In genomic region chr9:70109279-70109678, GRCm38 (mm10) we compare ENCODE assay signal across 9 mouse cellular contexts. TPM values are rescaled to one million over a fixed set of nuclear protein-coding genes. Genes with fewer than 3 reads are reported as not detected.
DNase-seq lines count a peak whose midpoint lies in the region; TF ChIP-seq lines count a peak whose summit lies in the region.
"Had no signal": no experiment of that assay in that cellular context is flagged by ENCODE, and none has a peak within 500 bp of the region (broad histone marks: within the 10 kb centered on the region; RNA-seq: fewer than 3 reads in every experiment).

No protein-coding gene starts in this region.

- peak; percentile 6 for TF ChIP-seq CTCF in C2C12 (IDR thresholded peaks at IDR 0.05; ENCODE audit: control insufficient read depth, insufficient read depth, insufficient read length)

- H3K36me3 ChIP-seq in C2C12 (ENCODE audit: control insufficient read depth, insufficient read depth) = no peaks in the 10 kb centered on the region
- H3K36me3 ChIP-seq: heart, embryonic 13.5 days had no signal

- H3K27me3 ChIP-seq in C2C12 (ENCODE audit: control insufficient read depth, insufficient read depth, insufficient read length) = no peaks in the 10 kb centered on the region

- no peaks in the 10 kb centered on the region for H3K79me2 ChIP-seq in C2C12 (ENCODE audit: control insufficient read depth, insufficient read depth)

- 12% methylated on average over 3 of the region's 3 CpGs for WGBS in large intestine, adult 2 months

- peak; percentile 77 to 94 for DNase-seq in adrenal gland, adult (ENCODE audit: inconsistent age in 2 of 2, low spot score in 1 of 2)
- peak; percentile 94 for DNase-seq in embryo, embryonic 10.5 days (ENCODE audit: low spot score)
- DNase-seq in heart, adult 18-20 months = peak; percentile 62 to 94
- DNase-seq in large intestine, adult 2 months (ENCODE audit: low read depth, low spot score) = peak; percentile 65
- peak; percentile 89 for DNase-seq in lung, postnatal 10 days
- peak; percentile 92 for DNase-seq in right cerebral cortex, adult 2 months (ENCODE audit: low spot score in 2 of 2)
- DNase-seq in urinary bladder, postnatal 14 days (ENCODE audit: low spot score) = peak; percentile 82

- no peaks in the 10 kb centered on the region for H3K79me3 ChIP-seq in C2C12 (ENCODE audit: low read depth)

- H3ac ChIP-seq in C2C12 (ENCODE audit: control insufficient read depth, insufficient read length, low read depth) = no peak overlapping the region

- no peak overlapping the region for H3K4me3 ChIP-seq in C2C12 (ENCODE audit: insufficient read depth, poor library complexity, severe bottlenecking)
- H3K4me3 ChIP-seq: heart, embryonic 13.5 days had no signal

TF ChIP-seq in C2C12, 6 proteins besides CTCF, POLR2A, EP300 and RAD21:
- TF ChIP-seq USF1 (IDR thresholded peaks at IDR 0.05; ENCODE audit: low read depth) = no peak
- no peak for TF ChIP-seq MYOG (IDR thresholded peaks at IDR 0.05; ENCODE audit: control insufficient read depth, extremely low read depth, insufficient read length)
- no peak for TF ChIP-seq MYOD1 (IDR thresholded peaks at IDR 0.05; ENCODE audit: control insufficient read depth, insufficient read length, low read depth)
- no peak for TF ChIP-seq MAX (IDR thresholded peaks at IDR 0.05)
- no peak for TF ChIP-seq FOSL1 (IDR thresholded peaks at IDR 0.05; ENCODE audit: insufficient read depth, low read length, poor library complexity, severe bottlenecking)
- TF ChIP-seq CEBPB (IDR thresholded peaks at IDR 0.05; ENCODE audit: low read depth) = no peak

RNA-seq across cellular contexts. Expression of gene Fam81a, which starts 33.1 kb away (rescaled TPM):
- polyA plus RNA-seq in C2C12 (2012; fragmentation: generic; extraction: Trizol) = 0.90 TPM
- 10 to 100 TPM; 32.8 to 34.6 TPM for total RNA-seq in heart, adult 18-20 months (2021)
- polyA plus RNA-seq in large intestine, adult 2 months (2012; rRNA removed) = 0.07 and 0.33 TPM in 2 replicates
